In the genomic region with DNA sequence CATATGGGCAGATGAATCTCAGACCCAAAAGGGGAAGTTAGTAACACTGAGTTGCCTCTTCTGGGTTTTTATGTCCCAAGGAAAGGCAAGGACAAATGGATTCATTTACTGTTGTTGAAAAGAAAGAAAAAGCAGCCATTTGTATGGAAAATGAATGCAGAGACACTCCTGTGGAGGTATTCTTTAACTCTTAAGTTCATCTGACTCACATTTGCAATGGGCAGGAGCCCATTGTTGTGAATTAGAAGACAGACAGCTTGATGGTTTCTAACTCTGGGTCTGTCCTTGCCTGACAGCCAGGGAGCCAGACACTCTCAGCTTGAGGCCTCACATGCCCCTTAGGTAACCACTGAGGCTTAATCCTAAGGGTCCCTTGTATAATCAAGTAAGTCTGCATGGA, we compare ENCODE assay signal across 24 mouse cellular contexts. TPM values are rescaled to one million over a fixed set of nuclear protein-coding genes. Genes with fewer than 3 reads are reported as not detected.
"Had no signal": no experiment of that assay in that cellular context is flagged by ENCODE, and none has a peak within 500 bp of the region (broad histone marks: within the 10 kb centered on the region; RNA-seq: fewer than 3 reads in every experiment).

No protein-coding gene starts in this region.

- H3K27me3 ChIP-seq: liver, embryonic 13.5 days; megakaryocyte, embryonic 14.5 days; midbrain, embryonic 15.5 days; neural tube, embryonic 12.5 days; neural tube, embryonic 15.5 days; stomach, embryonic 15.5 days had no signal

- H3K27ac ChIP-seq: left cerebral cortex, adult 2 months; liver, embryonic 13.5 days; midbrain, embryonic 10.5 days; midbrain, embryonic 15.5 days; neural tube, embryonic 12.5 days; neural tube, embryonic 15.5 days; stomach, embryonic 15.5 days had no signal

- H3K4me1 ChIP-seq: liver, embryonic 13.5 days; megakaryocyte, embryonic 14.5 days had no signal

- H3K4me2 ChIP-seq: liver, embryonic 13.5 days; midbrain, embryonic 15.5 days; neural tube, embryonic 12.5 days; neural tube, embryonic 15.5 days; stomach, embryonic 15.5 days had no signal

- H3K9me3 ChIP-seq: liver, embryonic 13.5 days; midbrain, embryonic 10.5 days; midbrain, embryonic 15.5 days; neural tube, embryonic 12.5 days; neural tube, embryonic 15.5 days; stomach, embryonic 15.5 days had no signal

- H3K36me3 ChIP-seq: liver, embryonic 13.5 days; midbrain, embryonic 15.5 days; neural tube, embryonic 12.5 days; neural tube, embryonic 15.5 days; stomach, embryonic 15.5 days had no signal

- H3K4me3 ChIP-seq: left cerebral cortex, adult 2 months; liver, embryonic 13.5 days; megakaryocyte, embryonic 14.5 days; midbrain, embryonic 10.5 days; midbrain, embryonic 15.5 days; neural tube, embryonic 12.5 days; neural tube, embryonic 15.5 days; stomach, embryonic 15.5 days had no signal

- DNase-seq: kidney, adult 18-20 months; kidney, postnatal 25 days; layer of hippocampus, postnatal 36 days; liver, embryonic 13.5 days; lung, adult 2 months; right cerebral cortex, postnatal 25 days; spleen, adult 18-20 months; thymus, postnatal 25 days had no signal

- H3K9ac ChIP-seq: liver, embryonic 13.5 days; midbrain, embryonic 15.5 days; neural tube, embryonic 12.5 days; neural tube, embryonic 15.5 days; stomach, embryonic 15.5 days had no signal

- ATAC-seq: inflammation-experienced regulatory T-cells, adult 6 months; intestine, embryonic 16.5 days; midbrain, embryonic 15.5 days had no signal

RNA-seq across cellular contexts. Expression of a gene that starts 4.7 kb away (rescaled TPM):
- total RNA-seq: left cerebral cortex, postnatal 10 days; left cerebral cortex, postnatal 36 days; liver, adult 2 months had no signal
- polyA plus RNA-seq: liver, adult 2 months; liver, embryonic 16.5 days; neural tube, embryonic 12.5 days had no signal

RNA-seq across cellular contexts. Expression of a gene that starts 57.6 kb away (rescaled TPM):
- total RNA-seq: layer of hippocampus, adult 18-20 months; layer of hippocampus, postnatal 10 days; layer of hippocampus, postnatal 36 days; left cerebral cortex, adult 2 months; left cerebral cortex, postnatal 10 days; left cerebral cortex, postnatal 36 days; liver, adult 2 months had no signal
- polyA plus RNA-seq: inflammation-experienced regulatory T-cells, adult 6 months; intestine, embryonic 16.5 days; liver, adult 2 months; liver, embryonic 13.5 days; liver, embryonic 16.5 days; lung, adult 2 months; midbrain, embryonic 10.5 days; midbrain, embryonic 15.5 days; neural tube, embryonic 12.5 days; neural tube, embryonic 15.5 days; thymus, postnatal 0 days had no signal
